Mouse (Mus musculus): ENCODE measurements at regions not wholly inside any gene's neighbourhood (a gene's known extent, or its start where the extent isn't known, plus 50 kb on each side); places are given as distances from the start of the nearest gene placed in this dataset.

- DNase-seq: no peak
Observed at GRCm38 (mm10) chr7:117127728-117128127, 253.1 kb upstream of the Xylt1 start.

- no peak for DNase-seq
Observed at GRCm38 (mm10) chr7:117134869-117135268, 245.9 kb upstream of the Xylt1 start.

- no peak for DNase-seq
Observed at GRCm38 (mm10) chr7:117138681-117139080, 242.1 kb upstream of the Xylt1 start.

GRCm38 (mm10) chr7:117139245-117139970, 241.4 kb upstream of the Xylt1 start:
- DNase-seq: no peak

GRCm38 (mm10) chr7:117139971-117140247, 240.9 kb upstream of the Xylt1 start:
- DNase-seq: no peak

GRCm38 (mm10) chr7:117146809-117147208, 234.0 kb upstream of the Xylt1 start:
- no peak for DNase-seq

GRCm38 (mm10) chr7:117150355-117150754, 230.4 kb upstream of the Xylt1 start:
- DNase-seq: no peak

- DNase-seq: no peak
Observed at GRCm38 (mm10) chr7:117153826-117154550, 226.8 kb upstream of the Xylt1 start.

- no peak for DNase-seq
Observed at GRCm38 (mm10) chr7:117161193-117161908, 219.4 kb upstream of the Xylt1 start.

GRCm38 (mm10) chr7:117174811-117175422, 205.9 kb upstream of the Xylt1 start:
- no peak for DNase-seq

- DNase-seq: no peak
Observed at GRCm38 (mm10) chr7:117184011-117184410, 196.8 kb upstream of the Xylt1 start.

- no peak for DNase-seq
Observed at GRCm38 (mm10) chr7:117185891-117186290, 194.9 kb upstream of the Xylt1 start.

GRCm38 (mm10) chr7:117196611-117197010, 184.2 kb upstream of the Xylt1 start:
- no peak for DNase-seq

GRCm38 (mm10) chr7:117226294-117226693, 154.5 kb upstream of the Xylt1 start:
- no peak for DNase-seq

- no peak for DNase-seq
Observed at GRCm38 (mm10) chr7:117229619-117230018, 151.2 kb upstream of the Xylt1 start.

- DNase-seq: no peak
Observed at GRCm38 (mm10) chr7:117256819-117257218, 124.0 kb upstream of the Xylt1 start.

GRCm38 (mm10) chr7:117258557-117258956, 122.2 kb upstream of the Xylt1 start:
- DNase-seq: no peak

GRCm38 (mm10) chr7:117259151-117259550, 121.6 kb upstream of the Xylt1 start:
- no peak for DNase-seq

GRCm38 (mm10) chr7:117259674-117260294, 121.0 kb upstream of the Xylt1 start:
- DNase-seq: no peak

GRCm38 (mm10) chr7:117260596-117260995, 120.2 kb upstream of the Xylt1 start:
- no peak for DNase-seq

GRCm38 (mm10) chr7:117263126-117263525, 117.7 kb upstream of the Xylt1 start:
- no peak for DNase-seq

- DNase-seq: no peak
Observed at GRCm38 (mm10) chr7:117264341-117264740, 116.4 kb upstream of the Xylt1 start.

GRCm38 (mm10) chr7:117268096-117268495, 112.7 kb upstream of the Xylt1 start:
- no peak for DNase-seq

Measured in kidney, adult 18-20 months (tissue).